Mouse (Mus musculus): ENCODE results near the gene Mfsd4b3.
"Not testable (repeated sequence)": the region's sequence is repeated elsewhere in the genome, so short reads cannot be mapped to it uniquely, and the experiment has no call there.

Mfsd4b3 gene

DNA sequence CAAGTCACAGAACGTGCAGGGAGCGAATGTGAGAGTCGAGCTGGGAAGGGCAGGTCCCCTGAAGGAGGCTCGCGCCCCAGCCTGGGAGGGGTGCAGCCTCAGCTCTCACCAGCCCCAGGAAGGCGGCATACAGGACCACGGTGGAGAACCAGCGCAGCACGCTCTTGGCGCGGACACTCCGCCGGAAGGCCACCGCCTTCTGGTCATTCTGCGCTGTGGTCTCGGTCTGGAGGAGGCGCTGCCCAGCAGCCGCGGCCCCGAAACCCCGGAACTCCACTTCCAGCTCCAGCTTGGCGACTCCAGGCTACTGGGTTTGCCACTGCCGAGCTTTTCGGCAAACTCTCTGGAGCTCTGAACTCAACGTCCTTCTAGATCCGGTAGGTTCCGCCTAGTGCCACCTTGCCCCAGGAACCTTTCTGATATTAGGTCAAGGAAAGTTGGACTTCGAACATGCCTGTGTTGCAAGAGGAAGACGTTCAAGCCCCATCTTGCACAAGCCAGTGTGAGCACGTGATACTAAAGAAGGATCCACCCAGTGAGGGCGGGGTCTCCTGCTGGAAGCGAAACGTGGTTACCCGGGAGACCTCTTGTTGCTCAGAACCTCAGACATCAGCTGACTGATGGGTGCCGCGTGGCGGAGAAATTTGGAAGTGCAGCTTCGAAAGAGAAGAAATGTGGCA lies at the start of gene Mfsd4b3:
TSS of gene Mfsd4b3 (minus strand) at position 393 of the 680 bp plus-strand sequence.
- DNase-seq: peak; percentile 78

DNA sequence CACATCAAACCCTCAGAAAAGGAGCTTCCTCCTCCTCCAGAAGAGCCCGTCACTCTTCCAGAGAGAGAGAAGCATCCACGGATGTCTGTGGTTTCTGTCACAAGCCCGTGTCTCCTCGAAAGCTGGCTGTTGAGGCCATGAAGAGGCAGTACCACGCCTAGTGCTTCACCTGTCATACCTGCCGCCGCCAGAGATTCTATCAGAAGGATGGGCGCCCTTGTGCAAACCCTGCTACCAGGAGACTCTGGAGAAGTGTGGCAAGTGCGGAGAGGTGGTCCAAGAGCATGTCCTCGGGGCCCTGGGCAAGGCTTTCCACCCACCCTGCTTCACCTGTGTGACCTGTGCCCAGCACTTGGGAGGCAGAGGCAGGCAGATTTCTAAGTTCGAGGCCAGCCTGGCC lies 49.6 kb upstream of the Mfsd4b3 start:
- DNase-seq: no peak

DNA sequence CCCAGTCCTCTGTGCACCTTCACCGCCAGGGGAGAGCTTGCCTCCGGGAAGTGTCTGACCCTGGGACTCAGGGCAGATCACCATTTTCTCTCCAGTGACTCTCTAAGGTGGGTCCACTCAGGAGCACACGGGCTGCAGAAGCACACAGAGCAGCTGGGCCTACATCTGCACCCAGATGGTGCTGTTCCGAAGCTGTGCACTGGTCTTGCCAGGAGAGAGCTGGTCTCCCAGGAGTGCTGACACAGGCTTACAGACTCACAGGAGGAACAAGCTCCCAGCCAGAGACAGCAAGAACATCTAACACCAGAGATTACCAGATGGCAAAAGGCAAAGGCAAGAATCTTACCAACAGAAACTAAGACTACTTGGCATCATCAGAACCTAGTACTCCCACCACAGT lies 48.9 kb upstream of the Mfsd4b3 start:
- DNase-seq: not testable (repeated sequence)

DNA sequence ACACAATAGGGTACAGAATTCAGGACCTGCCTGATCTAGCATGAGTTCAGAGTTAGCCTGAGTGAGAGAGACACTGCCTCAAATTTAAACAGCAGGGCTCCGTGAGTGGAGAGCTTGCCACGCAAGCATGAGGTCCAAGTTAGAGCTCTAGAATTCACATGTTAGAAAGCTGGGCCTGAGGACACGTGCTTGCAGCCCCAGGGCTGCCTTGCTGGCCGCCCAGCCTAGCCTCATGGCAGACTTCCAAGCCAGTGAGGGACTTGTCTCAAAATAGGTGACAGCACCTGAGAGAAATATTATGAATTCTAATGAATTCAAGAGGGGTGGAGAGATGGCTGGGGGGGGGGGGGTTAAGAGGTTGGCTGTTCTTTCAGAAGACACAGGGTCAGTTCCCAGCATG lies 48.0 kb upstream of the Mfsd4b3 start:
- no peak for DNase-seq

DNA sequence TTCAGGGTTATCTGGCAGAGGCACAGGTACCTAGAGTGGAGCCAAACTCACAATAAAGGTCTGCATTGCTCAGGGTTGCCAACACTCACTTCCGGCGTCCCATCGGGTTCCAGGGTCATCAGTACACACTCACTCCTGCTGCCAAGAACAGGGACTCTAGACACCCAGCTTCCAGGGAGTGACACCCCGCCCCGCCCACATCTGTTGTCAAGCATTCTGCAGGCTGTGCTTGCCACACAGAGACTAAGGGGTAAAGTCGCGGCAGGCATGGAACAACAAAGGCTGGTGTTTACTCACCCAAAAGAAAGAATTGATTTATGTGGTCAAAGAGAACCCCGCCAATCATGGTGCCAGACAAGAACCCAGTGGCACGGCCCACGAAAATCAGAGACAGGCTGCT lies 47.0 kb upstream of the Mfsd4b3 start:
- DNase-seq: no peak

DNA sequence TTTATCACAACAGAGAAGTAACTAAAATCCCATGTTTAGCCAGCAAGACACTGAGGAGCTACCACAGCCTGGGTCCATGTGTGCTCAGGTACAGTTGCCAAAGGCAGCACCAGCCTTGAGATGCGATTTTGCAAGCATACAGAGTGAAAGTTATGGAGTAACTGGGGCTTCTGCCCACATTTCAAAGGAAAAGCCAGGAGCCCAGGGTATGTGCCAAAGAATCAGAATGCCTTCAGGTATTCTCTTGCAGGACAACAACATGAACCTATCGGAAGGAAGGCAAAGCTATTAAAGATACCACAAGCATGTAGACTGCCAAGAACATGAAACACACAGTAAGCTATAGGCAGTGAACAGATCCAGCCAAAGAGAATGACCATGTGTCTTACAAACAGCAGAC lies 40.8 kb upstream of the Mfsd4b3 start:
- DNase-seq: no peak

DNA sequence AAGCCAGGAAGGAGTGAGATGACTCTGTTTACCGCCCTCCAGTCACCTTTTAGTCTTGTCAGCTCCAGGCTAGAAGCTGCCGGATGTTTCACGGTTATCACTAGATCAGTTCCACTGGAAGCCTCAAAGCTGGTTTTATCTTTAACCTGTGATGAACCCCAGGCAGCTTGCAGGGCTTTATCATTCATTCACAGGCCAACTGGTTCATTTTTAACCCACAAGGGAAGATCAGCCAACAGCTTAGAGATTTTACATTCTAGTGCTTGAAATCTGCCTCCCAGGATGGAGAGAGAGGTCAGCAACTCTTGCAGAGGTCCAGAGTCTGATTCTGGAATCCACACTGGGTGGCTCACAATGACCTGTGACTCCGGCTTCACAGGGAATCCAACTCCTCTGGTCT lies 31.2 kb upstream of the Mfsd4b3 start:
- no peak for DNase-seq

DNA sequence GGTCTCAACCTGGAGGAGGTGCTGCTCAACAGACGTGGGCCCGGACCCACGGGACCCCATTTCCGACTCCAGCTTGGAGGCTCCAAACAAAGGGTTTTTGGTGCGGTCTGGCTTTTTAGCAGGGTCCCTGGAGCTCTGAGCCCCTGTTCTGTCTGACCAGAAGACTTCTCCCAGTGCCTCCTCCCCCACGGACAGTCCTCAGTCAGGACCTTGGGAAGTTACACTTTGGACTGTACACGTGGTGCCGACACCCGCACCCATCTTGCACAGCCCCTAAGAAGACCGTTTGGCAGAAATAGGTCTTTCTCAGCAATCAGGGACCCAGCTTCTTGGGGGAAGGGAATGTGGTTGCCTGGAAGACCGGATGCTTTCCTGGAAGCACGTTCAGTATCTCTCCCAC lies 26.5 kb upstream of the Mfsd4b3 start, which contains the start of gene Mfsd4b5:
TSS of gene Mfsd4b5 (minus strand) at position 181 of the 400 bp plus-strand sequence.
- DNase-seq: no peak

DNA sequence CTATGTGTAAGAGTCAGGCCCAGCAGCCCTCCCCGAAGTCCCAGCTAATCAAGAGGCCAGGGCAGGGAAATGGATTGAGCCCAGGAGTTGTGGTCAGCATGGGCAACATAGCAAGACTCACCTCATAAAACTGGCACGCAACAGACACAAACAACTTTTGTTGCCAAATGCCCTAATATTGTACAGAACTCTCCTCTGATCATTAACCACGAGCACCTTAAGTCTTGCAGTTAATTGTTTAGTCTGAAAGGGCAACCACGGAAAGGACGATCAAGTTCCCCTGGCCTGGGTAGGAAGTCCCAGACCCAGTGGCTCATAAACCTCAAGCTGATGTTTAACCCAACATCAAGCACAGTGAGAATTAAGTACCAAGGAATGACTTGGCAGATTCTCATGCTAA lies 22.7 kb upstream of the Mfsd4b3 start:
- DNase-seq: no peak

DNA sequence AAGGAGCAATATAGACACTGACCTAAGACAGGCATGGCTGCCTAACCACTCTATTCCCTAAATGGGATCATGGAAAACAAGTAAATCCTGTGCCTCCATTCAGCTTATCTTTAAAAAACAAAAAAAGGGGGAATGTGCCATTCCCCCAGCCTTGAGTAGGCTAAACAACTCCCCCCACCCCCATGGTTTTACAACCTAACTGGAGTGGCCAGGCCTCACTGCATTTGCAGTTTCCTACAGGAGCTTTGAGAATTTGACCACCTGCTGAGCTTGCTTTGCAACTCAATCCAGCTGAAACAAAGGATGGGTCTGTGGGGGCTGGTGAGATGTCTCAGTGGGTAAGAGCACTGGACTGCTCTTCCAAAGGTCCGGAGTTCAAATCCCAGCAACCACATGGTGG lies 18.3 kb upstream of the Mfsd4b3 start:
- no peak for DNase-seq

DNA sequence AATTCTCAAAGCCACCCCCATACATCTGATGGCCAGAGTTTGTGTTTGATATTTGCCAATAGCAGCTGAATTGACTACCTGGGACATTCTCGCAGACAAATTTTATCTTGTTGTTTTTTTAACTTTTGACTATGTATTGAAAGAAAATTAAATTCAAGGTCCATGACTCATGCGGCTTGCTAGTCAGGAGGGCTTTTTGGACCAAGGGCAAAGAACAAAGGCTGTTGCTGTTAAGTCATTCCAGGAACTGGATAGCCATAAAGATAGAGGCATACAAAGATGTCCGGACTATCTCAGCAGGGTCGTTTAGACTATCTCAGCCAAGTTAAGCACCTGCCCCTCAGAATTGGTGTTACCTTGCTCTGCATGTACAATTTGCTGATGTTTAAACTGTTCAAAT lies 17.4 kb upstream of the Mfsd4b3 start:
- no peak for DNase-seq

DNA sequence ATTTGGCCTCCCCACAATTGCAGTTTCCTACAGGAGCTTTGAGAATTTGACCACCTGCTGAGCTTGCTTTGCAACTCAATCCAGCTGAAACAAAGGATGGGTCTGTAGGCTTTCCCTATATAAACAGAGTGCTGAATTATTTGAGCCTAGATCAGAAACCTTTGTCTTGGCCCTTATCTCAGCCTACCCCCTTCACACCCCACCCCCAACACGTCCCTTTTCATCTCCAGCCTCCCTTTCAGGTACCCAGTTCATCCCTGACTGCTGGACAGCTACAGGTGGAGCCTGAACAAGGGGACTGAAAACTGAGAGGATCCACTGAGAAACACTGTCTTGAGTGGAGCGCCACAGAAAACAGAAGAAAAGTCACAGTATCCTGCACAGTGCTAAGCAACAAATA lies 15.8 kb upstream of the Mfsd4b3 start:
- DNase-seq: no peak

DNA sequence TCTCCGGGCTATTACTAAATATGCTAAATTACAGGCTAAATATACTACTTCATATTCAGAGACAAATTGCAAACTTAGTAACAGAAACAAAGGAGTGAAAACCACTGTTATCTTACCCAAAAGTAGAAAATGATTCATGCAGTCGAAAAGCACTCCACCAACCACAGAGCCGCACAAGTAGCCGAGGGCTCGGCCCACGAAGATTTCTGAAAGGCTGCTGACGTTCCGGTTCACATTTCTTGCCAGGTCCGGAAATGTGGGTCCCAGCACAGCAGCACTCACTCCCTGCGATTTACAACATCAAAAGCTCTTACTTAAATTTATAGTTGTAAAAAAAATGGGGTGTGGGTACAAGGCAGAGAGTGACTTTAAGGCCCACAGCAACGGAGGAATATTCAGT lies 15.0 kb upstream of the Mfsd4b3 start:
- DNase-seq: no peak

DNA sequence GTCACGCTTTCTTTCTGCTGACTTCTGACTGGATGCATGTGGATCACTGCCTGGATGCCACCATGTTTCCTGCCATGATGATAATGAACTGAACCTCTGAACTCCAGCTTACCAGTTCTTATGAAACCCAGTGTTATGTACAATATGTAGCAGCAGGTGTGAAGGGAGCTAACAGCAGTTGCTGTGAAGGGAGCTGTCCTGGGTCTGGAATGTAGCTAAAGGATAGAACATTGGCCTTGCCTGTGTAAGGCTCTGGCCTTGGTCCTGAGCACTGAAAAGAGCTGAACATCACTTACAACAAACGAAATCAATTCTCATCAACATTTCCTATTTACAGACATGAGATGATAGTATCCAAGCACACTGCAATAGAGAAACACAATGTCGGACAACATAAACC lies 7.6 kb upstream of the Mfsd4b3 start:
- DNase-seq: no peak

DNA sequence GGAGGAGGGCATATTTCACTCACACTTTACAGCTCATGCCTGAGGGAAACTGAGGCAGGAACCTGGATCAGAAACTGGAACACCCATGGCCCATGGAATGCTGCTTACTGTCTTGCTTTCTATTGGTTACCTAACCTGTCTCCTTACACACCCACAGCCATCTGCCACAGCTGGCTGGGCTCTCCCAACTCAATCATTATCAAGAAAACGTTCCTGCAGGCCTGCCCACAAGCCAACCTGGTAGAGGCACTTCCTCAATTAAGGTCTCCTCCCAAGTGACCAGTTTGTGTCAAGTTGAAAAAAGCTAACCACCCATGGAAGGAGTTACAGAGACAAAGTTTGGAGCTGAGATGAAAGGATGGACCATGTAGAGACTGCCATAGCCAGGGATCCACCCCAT lies 2.0 kb upstream of the Mfsd4b3 start:
- no peak for DNase-seq

DNA sequence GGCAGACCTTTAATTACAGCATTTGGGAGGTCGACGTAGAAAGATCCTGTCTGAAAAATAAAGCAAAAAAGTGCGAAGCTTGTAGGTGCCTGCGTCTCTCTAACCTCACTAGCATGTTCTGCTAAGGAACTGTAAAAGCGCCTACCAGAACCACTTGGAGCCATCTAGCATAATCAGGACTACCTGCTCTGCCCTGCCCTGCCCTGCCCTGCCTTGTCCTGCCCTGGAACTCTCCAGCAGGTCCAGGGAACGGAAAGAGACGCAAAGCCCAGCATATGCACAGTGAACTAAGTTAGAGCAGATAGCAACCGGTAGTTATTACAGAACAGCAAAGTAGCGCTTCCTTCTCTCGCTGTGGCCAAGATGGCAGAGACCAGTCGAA lies 479 bp upstream of the Mfsd4b3 start:
- no peak for DNase-seq

DNA sequence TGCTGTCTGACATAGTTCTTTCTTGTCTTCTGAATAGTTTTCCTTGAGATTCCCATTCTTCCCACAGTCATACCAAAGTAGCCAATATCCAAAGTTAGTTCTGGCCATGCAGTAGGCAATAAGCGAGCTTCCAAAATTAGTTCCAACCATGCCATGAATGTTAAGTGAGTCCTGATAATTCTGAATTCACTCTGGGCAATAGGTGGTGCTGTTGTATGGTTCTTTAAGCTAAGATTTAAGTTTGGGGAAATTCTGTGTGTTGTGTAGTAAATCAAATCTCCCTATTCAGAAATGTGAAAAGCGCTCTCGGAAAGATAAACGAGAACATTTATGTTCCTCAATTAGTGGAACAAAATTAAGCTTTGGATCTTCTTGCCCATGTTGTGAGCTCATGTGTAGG lies 1.7 kb downstream of the Mfsd4b3 start:
- DNase-seq: no peak

DNA sequence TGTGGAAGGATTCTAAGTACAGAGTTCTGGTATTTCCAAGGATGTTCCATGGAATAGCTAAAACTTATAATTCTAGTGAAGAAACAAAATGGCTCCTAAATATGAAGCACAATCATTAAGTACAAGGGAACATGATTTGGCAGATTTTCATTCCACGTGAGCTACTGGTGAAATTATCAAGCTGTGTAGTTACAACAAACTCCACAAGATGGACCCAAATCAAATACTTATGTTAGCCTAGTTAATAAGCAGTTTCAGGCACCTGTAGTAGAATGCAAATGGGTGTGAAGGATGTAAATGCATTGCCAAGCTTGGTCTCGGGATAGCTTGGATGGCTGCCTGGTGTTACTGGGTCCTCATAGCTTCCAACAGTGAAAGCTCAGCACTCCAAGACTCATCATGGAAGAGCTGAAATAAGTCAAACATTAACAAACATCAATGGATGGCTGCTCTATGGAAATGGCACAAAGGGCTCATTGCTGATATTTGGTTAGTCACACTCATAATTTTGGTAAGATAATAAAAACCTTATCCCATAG lies 3.5 kb downstream of the Mfsd4b3 start:
- no peak for DNase-seq

DNA sequence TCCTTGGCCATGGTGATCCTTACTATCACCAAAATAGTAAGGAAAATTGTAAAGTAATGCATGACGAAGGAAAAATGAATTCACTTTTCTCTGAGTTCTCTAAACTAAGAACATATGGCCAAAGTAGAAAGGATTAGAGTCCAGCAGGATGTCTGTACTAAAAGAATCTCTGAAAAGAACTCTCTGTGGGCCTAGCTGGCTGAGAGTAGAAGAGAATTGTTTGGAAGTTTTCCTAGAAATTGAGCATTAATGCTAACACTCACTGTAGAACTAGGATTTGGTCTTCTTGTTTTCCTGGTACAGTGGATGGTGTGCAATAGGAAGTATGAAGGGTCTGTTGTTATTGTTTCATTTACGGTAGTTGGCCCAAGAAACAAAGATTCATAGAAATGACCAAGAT lies 4.8 kb downstream of the Mfsd4b3 start:
- DNase-seq: no peak

DNA sequence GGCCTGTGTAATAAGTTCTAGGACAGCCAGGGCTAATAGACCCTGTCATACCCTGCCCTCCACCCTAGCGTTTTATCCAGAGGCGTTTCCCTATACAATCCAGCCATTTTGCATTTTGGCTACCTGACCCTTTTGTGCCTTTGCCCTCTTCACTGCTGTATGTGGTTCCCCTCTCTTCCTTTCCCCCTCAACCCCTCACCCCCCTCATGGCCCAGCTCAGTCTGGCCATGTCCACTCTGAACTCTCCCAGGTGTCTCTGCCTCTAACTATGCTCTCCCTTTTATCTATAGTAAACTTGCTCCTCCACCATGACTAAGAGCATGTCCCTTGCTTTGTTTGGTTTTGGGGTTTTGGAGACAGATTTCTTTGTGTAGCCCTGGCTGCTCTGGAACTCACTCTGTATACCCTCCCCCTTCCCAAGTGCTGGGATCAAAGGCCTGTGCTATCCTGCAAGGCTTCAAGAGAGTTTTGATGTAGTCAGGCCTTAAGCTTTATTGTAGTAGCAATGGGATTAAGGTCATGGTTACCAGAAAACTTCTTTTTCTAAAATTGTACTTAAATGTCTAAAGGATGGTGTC lies 10.5 kb downstream of the Mfsd4b3 start:
- DNase-seq: no peak

DNA sequence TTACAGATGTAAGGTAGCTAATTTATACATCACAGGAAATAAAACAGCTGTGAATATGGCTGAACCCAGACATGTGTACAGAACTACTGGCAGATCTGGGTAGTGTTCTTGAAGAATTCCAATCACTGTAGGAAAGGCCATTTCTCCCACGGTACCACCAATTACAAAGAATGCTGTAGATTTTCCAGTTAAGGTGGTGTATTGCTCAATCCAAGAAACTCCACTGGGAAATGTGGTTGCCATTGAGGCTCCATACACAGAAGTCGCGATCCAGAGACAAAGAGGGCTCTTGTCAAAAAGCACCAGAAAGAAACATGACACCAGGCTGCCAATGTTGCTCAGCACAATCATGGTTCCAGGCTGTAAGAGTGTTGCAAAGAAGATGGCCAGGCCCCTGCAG lies 12.8 kb downstream of the Mfsd4b3 start:
- DNase-seq: not testable (repeated sequence)

DNA sequence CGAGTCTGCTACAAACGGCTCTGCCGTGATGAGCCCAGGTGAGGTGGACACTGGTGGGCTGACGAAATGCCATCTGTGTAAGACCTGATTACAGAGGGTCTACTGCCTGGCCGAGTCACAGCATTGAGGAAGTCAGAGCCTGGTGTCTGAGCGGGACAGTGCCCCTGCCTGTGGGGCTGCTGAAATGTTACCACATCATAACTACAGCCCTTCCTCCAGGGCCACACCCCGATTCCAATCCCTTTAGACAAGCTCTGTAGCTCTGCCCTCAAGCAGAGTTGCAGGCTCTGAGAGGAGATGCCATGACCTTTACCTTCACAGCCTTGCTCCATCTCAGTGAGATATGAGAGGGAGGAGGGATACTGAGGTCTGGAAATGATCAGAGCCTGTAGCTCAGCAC lies 23.4 kb downstream of the Mfsd4b3 start:
- no peak for DNase-seq

DNA sequence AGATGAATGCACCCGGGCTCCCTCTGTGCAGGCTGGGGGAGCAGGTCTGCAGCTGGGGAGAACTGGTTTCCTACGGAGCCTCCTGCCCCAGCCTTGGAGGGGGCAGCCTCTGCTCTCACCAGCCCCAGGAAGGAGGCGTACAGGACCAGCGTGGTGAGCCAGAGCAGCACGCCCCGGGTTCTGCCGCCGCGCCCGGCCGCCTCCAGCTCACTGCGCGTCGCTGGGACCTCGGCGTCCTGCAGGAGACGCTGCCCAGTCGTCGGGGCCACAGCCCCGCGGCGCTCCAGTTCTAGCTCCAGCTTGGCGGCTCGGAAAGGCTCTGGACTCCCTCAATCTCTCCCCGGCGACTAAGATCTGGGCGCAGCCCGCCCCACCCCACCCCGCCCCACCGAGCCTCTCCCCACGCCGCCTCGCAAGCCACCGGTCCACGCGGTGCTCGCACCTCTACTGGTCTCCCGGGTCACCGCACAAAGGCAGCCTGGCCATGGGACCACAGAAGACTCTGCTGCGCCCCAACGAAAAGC lies 33.3 kb downstream of the Mfsd4b3 start, which contains the start of gene Mfsd4b2:
TSS of gene Mfsd4b2 (minus strand) at position 308 of the 524 bp plus-strand sequence.
- DNase-seq: no peak

DNA sequence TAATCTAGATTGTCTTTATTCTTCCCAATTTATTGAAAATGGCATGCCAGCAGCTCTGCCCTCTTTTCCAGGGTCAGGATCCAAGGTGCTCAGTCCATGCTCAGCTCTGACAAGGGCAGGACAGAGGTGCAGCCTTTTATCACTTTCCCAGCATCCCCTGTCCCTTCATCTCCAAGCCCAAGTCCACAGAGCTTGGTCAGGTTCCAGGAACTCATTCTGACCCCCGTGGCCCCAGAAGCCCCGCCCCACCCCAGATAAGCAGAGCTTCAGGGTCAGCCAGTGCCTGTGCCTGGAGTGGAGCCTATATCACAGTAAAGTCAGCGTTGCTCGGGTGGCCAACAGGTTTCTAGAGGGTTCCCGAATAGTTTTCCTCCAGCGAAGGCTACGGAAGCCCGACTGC lies 35.4 kb downstream of the Mfsd4b3 start:
- not testable (repeated sequence) for DNase-seq

DNA sequence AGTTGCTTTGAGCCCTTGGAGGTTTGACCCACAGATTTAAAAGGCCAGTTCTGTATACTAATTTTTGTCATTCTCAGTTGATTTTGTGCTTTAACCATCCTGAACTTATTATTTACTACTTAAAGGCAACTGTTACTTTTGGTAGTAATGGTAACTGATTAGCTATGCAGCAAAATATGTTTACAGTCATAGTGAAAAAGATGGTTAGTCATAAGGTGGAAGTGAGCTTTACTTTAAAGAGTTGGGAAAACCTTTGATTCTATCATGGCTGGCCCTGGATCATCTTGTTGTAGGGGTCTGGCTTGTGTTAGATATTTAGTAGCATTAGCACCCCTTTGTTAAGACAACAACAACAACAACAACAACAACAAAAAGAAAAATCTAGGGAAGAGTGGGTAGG lies 47.3 kb downstream of the Mfsd4b3 start:
- no peak for DNase-seq
